Mouse (Mus musculus): ENCODE data around the gene P2rx4. TPM values are rescaled to one million over a fixed set of nuclear protein-coding genes. Genes with fewer than 3 reads are reported as not detected.
A peak's percentile ranks its signal among the peaks of the same experiment; 100 is the strongest.
"Not testable (repeated sequence)": the region's sequence is repeated elsewhere in the genome, so short reads cannot be mapped to it uniquely, and the experiment has no call there.

The P2rx4 gene
- 19.2 and 21.0 TPM in 2 replicates for polyA plus RNA-seq (2015; fragmentation: Nextera tagmentation; extraction: Ambion mirVana)

GRCm38 (mm10) chr5:122707276-122708181 lies at the start of gene P2rx4:
P2rx4 (plus strand) TSS chr5:122707544.
- H3K9me3 ChIP-seq (replicated peaks), result no peaks in the 10 kb centered on the region
- peak; percentile 89 for ATAC-seq (replicated peaks; ENCODE audit: insufficient number of reproducible peaks, insufficient read depth, low FRiP score, low read depth)
- no peaks in the 10 kb centered on the region for H3K36me3 ChIP-seq
- H3K27ac ChIP-seq, result peak within 1 kb of the TSS; percentile 92
- peak within 1 kb of the TSS; percentile 63 for H3K9ac ChIP-seq
- peaks cover 23% of the 10 kb centered on the region for H3K4me1 ChIP-seq (replicated peaks)
- no peaks in the 10 kb centered on the region for H3K27me3 ChIP-seq
- H3K4me2 ChIP-seq, result peak within 1 kb of the TSS; percentile 81
- peak within 1 kb of the TSS; percentile 78 for H3K4me3 ChIP-seq
- under 1% methylated on average over 50 of the region's 66 CpGs for WGBS

GRCm38 (mm10) chr5:122662501-122662900 lies 44.8 kb upstream of the P2rx4 start:
- Histone ChIP-seq H3K27me3 (no peaks in the 10 kb centered on the region), H3K9me3 (replicated peaks) (no peaks in the 10 kb centered on the region), H3K27ac (peak overlapping the region; percentile 36; the same call in 1 of the 2 replicates), H3K36me3 (no peaks in the 10 kb centered on the region), H3K4me1 (replicated peaks) (peaks cover 5% of the 10 kb centered on the region; the same call in 1 of the 2 replicates), H3K4me3 (no peak overlapping the region), H3K4me2 (no peak overlapping the region), H3K9ac (no peak overlapping the region)
- no peak for ATAC-seq (replicated peaks; ENCODE audit: insufficient number of reproducible peaks, insufficient read depth, low FRiP score, low read depth)
- 91% methylated on average over 6 of the region's 6 CpGs for WGBS

- no peak overlapping the region for H3K4me3 ChIP-seq
- H3K9ac ChIP-seq, result no peak overlapping the region
- H3K4me2 ChIP-seq, result no peak overlapping the region
- peaks cover 5% of the 10 kb centered on the region; the same call in 1 of the 2 replicates for H3K4me1 ChIP-seq (replicated peaks)
- H3K27me3 ChIP-seq, result no peaks in the 10 kb centered on the region
- H3K9me3 ChIP-seq (replicated peaks), result no peaks in the 10 kb centered on the region
- WGBS, result 53% methylated on average over 5 of the region's 5 CpGs
- no peak overlapping the region for H3K27ac ChIP-seq
- no peaks in the 10 kb centered on the region for H3K36me3 ChIP-seq
- ATAC-seq (replicated peaks; ENCODE audit: insufficient number of reproducible peaks, insufficient read depth, low FRiP score, low read depth), result no peak
Measured at GRCm38 (mm10) chr5:122665036-122665435, 42.3 kb upstream of the P2rx4 start.

- H3K4me3 ChIP-seq, result no peak overlapping the region
- H3K9me3 ChIP-seq (replicated peaks), result no peaks in the 10 kb centered on the region
- no peak overlapping the region for H3K4me2 ChIP-seq
- ATAC-seq (replicated peaks; ENCODE audit: insufficient number of reproducible peaks, insufficient read depth, low FRiP score, low read depth), result no peak
- no peak overlapping the region for H3K9ac ChIP-seq
- H3K27me3 ChIP-seq, result no peaks in the 10 kb centered on the region
- H3K4me1 ChIP-seq (replicated peaks), result no peaks in the 10 kb centered on the region
- H3K27ac ChIP-seq, result no peak overlapping the region
- WGBS, result 63% methylated on average over 15 of the region's 15 CpGs
- H3K36me3 ChIP-seq, result no peaks in the 10 kb centered on the region
Measured at GRCm38 (mm10) chr5:122668981-122669897, 38.1 kb upstream of the P2rx4 start.

- not testable (repeated sequence) for H3K9me3 ChIP-seq (replicated peaks); H3K36me3 ChIP-seq; H3K27me3 ChIP-seq; ATAC-seq (replicated peaks; ENCODE audit: insufficient number of reproducible peaks, insufficient read depth, low FRiP score, low read depth); H3K27ac ChIP-seq; H3K4me1 ChIP-seq (replicated peaks); H3K4me2 ChIP-seq; H3K4me3 ChIP-seq; H3K9ac ChIP-seq
- 69% methylated on average over 7 of the region's 7 CpGs for WGBS
Measured at GRCm38 (mm10) chr5:122671641-122672040, 35.7 kb upstream of the P2rx4 start.

GRCm38 (mm10) chr5:122672298-122672697 lies 35.0 kb upstream of the P2rx4 start:
- Histone ChIP-seq H3K9me3 (replicated peaks) (no peaks in the 10 kb centered on the region), H3K27me3 (no peaks in the 10 kb centered on the region), H3K27ac (no peak overlapping the region), H3K4me1 (replicated peaks) (no peaks in the 10 kb centered on the region), H3K36me3 (no peaks in the 10 kb centered on the region), H3K4me3 (no peak overlapping the region), H3K4me2 (no peak overlapping the region), H3K9ac (no peak overlapping the region)
- WGBS, result 83% methylated on average over 5 of the region's 5 CpGs
- ATAC-seq (replicated peaks; ENCODE audit: insufficient number of reproducible peaks, insufficient read depth, low FRiP score, low read depth), result no peak

- H3K36me3 ChIP-seq, result no peaks in the 10 kb centered on the region
- no peaks in the 10 kb centered on the region for H3K4me1 ChIP-seq (replicated peaks)
- no peak overlapping the region for H3K9ac ChIP-seq
- WGBS, result 82% methylated on average over 8 of the region's 8 CpGs
- H3K27me3 ChIP-seq, result no peaks in the 10 kb centered on the region
- ATAC-seq (replicated peaks; ENCODE audit: insufficient number of reproducible peaks, insufficient read depth, low FRiP score, low read depth), result no peak
- H3K4me3 ChIP-seq, result no peak overlapping the region
- H3K27ac ChIP-seq, result no peak overlapping the region
- H3K9me3 ChIP-seq (replicated peaks), result no peaks in the 10 kb centered on the region
- H3K4me2 ChIP-seq, result no peak overlapping the region
Measured at GRCm38 (mm10) chr5:122676002-122676401, 31.3 kb upstream of the P2rx4 start.

- H3K27ac ChIP-seq, result no peak overlapping the region
- 85% methylated on average over 9 of the region's 9 CpGs for WGBS
- H3K4me2 ChIP-seq, result no peak overlapping the region
- no peaks in the 10 kb centered on the region for H3K4me1 ChIP-seq (replicated peaks)
- H3K9me3 ChIP-seq (replicated peaks), result no peaks in the 10 kb centered on the region
- no peak overlapping the region for H3K9ac ChIP-seq
- H3K4me3 ChIP-seq, result no peak overlapping the region
- ATAC-seq (replicated peaks; ENCODE audit: insufficient number of reproducible peaks, insufficient read depth, low FRiP score, low read depth), result no peak
- H3K27me3 ChIP-seq, result no peaks in the 10 kb centered on the region
- H3K36me3 ChIP-seq, result no peaks in the 10 kb centered on the region
Measured at GRCm38 (mm10) chr5:122677983-122678382, 29.4 kb upstream of the P2rx4 start.

- Histone ChIP-seq H3K27ac (no peak overlapping the region), H3K9ac (no peak overlapping the region), H3K4me1 (replicated peaks) (no peaks in the 10 kb centered on the region), H3K9me3 (replicated peaks) (no peaks in the 10 kb centered on the region), H3K4me3 (no peak overlapping the region), H3K36me3 (no peaks in the 10 kb centered on the region), H3K27me3 (no peaks in the 10 kb centered on the region), H3K4me2 (no peak overlapping the region)
- no peak for ATAC-seq (replicated peaks; ENCODE audit: insufficient number of reproducible peaks, insufficient read depth, low FRiP score, low read depth)
- 77% methylated on average over 8 of the region's 8 CpGs for WGBS
Measured at GRCm38 (mm10) chr5:122679881-122680280, 27.5 kb upstream of the P2rx4 start.

- Histone ChIP-seq H3K9me3 (replicated peaks) (no peaks in the 10 kb centered on the region), H3K9ac (no peak overlapping the region), H3K27ac (no peak overlapping the region), H3K27me3 (no peaks in the 10 kb centered on the region), H3K4me2 (no peak overlapping the region), H3K36me3 (no peaks in the 10 kb centered on the region), H3K4me1 (replicated peaks) (no peaks in the 10 kb centered on the region), H3K4me3 (no peak overlapping the region)
- 78% methylated on average over 12 of the region's 12 CpGs for WGBS
- no peak for ATAC-seq (replicated peaks; ENCODE audit: insufficient number of reproducible peaks, insufficient read depth, low FRiP score, low read depth)
Measured at GRCm38 (mm10) chr5:122681276-122681675, 26.1 kb upstream of the P2rx4 start.

- Histone ChIP-seq H3K36me3 (no peaks in the 10 kb centered on the region), H3K27me3 (no peaks in the 10 kb centered on the region), H3K4me2 (no peak overlapping the region), H3K9me3 (replicated peaks) (no peaks in the 10 kb centered on the region), H3K27ac (no peak overlapping the region), H3K9ac (no peak overlapping the region), H3K4me3 (no peak overlapping the region), H3K4me1 (replicated peaks) (no peaks in the 10 kb centered on the region)
- WGBS, result 64% methylated on average over 10 of the region's 10 CpGs
- no peak for ATAC-seq (replicated peaks; ENCODE audit: insufficient number of reproducible peaks, insufficient read depth, low FRiP score, low read depth)
Measured at GRCm38 (mm10) chr5:122683926-122684325, 23.4 kb upstream of the P2rx4 start.

Measured in heart, embryonic 15.5 days (tissue).